Mouse (Mus musculus): ENCODE data around the gene Nfya. TPM values are rescaled to one million over a fixed set of nuclear protein-coding genes. Genes with fewer than 3 reads are reported as not detected.

The Nfya gene
- polyA plus RNA-seq, 1 experiment from 2014 or later, result 8.0 TPM

GRCm38 (mm10) chr17:48341947-48342346 lies 67.8 kb downstream of the Nfya start:
- ATAC-seq (ENCODE audit: insufficient read depth), result 0 out of 2 replicates have a peak, but pooled peaks have one; percentile 15
- no peaks in the 10 kb centered on the region for H3K9me3 ChIP-seq (replicated peaks)
- H3K27ac ChIP-seq (replicated peaks), result no peak overlapping the region
- H3K4me3 ChIP-seq (replicated peaks), result no peak overlapping the region
- no peaks in the 10 kb centered on the region for H3K36me3 ChIP-seq (replicated peaks)
- 21% methylated on average over 3 of the region's 3 CpGs for WGBS (ENCODE audit: insufficient replicate concordance)
- H3K27me3 ChIP-seq, result no peaks in the 10 kb centered on the region
- no peak overlapping the region for H3K9ac ChIP-seq
- H3K4me2 ChIP-seq, result no peak overlapping the region
- H3K4me1 ChIP-seq (replicated peaks), result peaks cover 11% of the 10 kb centered on the region; the same call in 1 of the 2 replicates

- Histone ChIP-seq H3K9ac (no peak overlapping the region), H3K27ac (replicated peaks) (no peak overlapping the region), H3K36me3 (replicated peaks) (no peaks in the 10 kb centered on the region), H3K27me3 (no peaks in the 10 kb centered on the region), H3K9me3 (replicated peaks) (no peaks in the 10 kb centered on the region), H3K4me2 (no peak overlapping the region), H3K4me1 (replicated peaks) (peaks cover 4% of the 10 kb centered on the region; the same call in 1 of the 2 replicates), H3K4me3 (replicated peaks) (no peak overlapping the region)
- WGBS (ENCODE audit: insufficient replicate concordance), result 93% methylated on average over 1 of the region's 1 CpGs
- no peak for ATAC-seq (ENCODE audit: insufficient read depth)
Measured at GRCm38 (mm10) chr17:48340267-48340666, 69.4 kb downstream of the Nfya start.

Other genes starting within 250 kb of the Nfya start
- 1.0 and 1.2 TPM in 2 replicates for gene A530064D06Rik, start 242.6 kb downstream of the Nfya start, polyA plus RNA-seq (2015; fragmentation: Nextera tagmentation; extraction: Ambion mirVana)
- gene Trem1, start 177.1 kb downstream of the Nfya start, polyA plus RNA-seq (2015; fragmentation: Nextera tagmentation; extraction: Ambion mirVana), result 1.5 and 2.0 TPM in 2 replicates
- gene Trem3, start 162.1 kb downstream of the Nfya start, polyA plus RNA-seq (2015; fragmentation: Nextera tagmentation; extraction: Ambion mirVana), result 8.7 and 9.5 TPM in 2 replicates
- 5.0 and 5.1 TPM in 2 replicates for gene Treml4, start 145.6 kb downstream of the Nfya start, polyA plus RNA-seq (2015; fragmentation: Nextera tagmentation; extraction: Ambion mirVana)
- 3.7 and 3.8 TPM in 2 replicates for gene Treml2, start 110.4 kb downstream of the Nfya start, polyA plus RNA-seq (2015; fragmentation: Nextera tagmentation; extraction: Ambion mirVana)
- 3.9 and 4.3 TPM in 2 replicates for gene B430306N03Rik, start 93.8 kb downstream of the Nfya start, polyA plus RNA-seq (2015; fragmentation: Nextera tagmentation; extraction: Ambion mirVana)
- gene Trem2, start 63.5 kb downstream of the Nfya start, polyA plus RNA-seq (2015; fragmentation: Nextera tagmentation; extraction: Ambion mirVana), result 3.6 and 4.1 TPM in 2 replicates
- 15.8 and 18.3 TPM in 2 replicates for gene Treml1, start 50.0 kb downstream of the Nfya start, polyA plus RNA-seq (2015; fragmentation: Nextera tagmentation; extraction: Ambion mirVana)
- gene Oard1, start 108 bp upstream of the Nfya start, polyA plus RNA-seq (2015; fragmentation: Nextera tagmentation; extraction: Ambion mirVana), result 42.8 and 44.0 TPM in 2 replicates
- 2.5 and 4.3 TPM in 2 replicates for gene Apobec2, start 23.0 kb upstream of the Nfya start, polyA plus RNA-seq (2015; fragmentation: Nextera tagmentation; extraction: Ambion mirVana)
- gene Tspo2, start 41.6 kb upstream of the Nfya start, polyA plus RNA-seq (2015; fragmentation: Nextera tagmentation; extraction: Ambion mirVana), result 182 and 191 TPM in 2 replicates
- 4.0 and 5.2 TPM in 2 replicates for gene Unc5cl, start 45.0 kb upstream of the Nfya start, polyA plus RNA-seq (2015; fragmentation: Nextera tagmentation; extraction: Ambion mirVana)

All from liver, embryonic 15.5 days (tissue).